Mouse (Mus musculus): ENCODE data around the gene Inpp5b. TPM values are rescaled to one million over a fixed set of nuclear protein-coding genes. Genes with fewer than 3 reads are reported as not detected.
"Not testable (repeated sequence)": the region's sequence is repeated elsewhere in the genome, so short reads cannot be mapped to it uniquely, and the experiment has no call there.

Gene Inpp5b
- total RNA-seq, 2 experiments from 2014 or later = 8.6 to 11.7 TPM

DNA sequence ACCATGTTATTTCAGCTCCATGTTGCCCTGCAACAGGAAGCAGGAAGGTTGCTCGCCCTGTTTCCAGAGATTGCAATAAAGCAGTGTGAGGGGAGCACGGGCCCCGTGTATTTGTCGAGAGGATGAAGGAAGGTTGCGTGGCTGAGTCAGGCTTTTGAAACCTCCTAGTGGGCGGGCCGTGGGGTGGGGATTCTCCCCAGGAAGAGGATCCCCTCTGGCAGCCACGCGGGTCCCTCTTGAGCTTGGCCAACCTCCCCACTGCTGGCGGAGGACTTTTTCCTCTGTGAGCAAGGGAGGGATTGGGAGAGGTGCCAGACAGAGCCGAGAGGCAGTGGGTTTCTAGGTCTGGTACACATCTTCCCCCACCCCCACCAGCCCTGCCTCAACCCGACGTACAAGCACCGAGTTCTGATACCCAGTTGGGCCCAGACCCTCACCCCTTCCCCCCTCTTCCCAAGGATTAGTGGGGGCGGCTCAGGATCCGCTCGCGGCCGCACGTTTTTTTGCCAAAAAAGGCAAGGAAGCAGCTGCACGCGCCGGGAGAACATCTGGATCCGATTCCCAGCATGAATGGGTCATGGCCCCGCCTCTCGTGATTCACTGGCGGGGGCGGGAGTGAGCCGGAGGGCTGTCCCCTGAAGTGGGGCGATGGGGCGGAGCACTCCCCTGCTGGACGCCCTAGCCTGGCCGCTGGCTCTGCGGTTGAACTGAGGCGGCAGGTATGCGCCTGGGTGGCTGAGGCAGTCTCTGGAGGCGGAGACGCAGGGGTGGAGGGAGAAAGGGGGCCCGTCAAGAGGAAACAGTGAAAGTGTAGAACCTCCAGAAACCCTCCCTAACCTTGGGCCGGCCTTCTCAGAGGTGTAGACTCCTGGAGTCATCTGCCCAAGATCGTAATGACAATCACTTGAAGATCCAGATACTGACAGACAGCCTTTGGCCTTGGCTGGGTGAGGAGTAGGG, 32.9 kb upstream of the Inpp5b start:
- intact Hi-C loops (cut with DNase I) = no loop called here
- peak; percentile 88 to 91 for DNase-seq

DNA sequence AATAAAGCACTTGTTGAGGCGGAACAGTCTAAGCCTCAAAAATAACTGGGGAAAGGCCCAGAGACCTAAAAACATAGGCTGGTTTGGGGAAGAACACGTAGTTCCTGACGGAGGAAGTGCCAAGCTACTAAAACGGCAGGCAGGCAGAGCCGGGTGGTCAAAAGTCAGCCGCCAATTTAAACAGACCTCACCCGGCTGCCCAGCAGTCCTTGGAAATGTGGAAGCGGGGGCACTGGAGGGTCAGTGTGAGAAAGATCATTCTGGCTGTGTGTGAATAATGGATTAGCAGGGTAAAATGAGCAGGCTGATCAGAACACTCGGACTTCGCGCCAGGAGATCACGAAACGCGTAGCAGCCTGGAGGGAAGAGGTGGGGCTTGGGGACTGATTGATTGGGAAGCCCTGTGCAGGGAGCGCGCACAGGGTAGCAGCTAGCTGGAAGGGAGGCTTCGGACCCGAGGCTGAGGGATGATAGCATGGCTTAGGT, 31.6 kb upstream of the Inpp5b start:
- intact Hi-C loops (cut with DNase I) = loop anchor here (2.0 kb wide), 1 partner anchor 27 kb away; no protein-coding TSS in a partner anchor
- peak; percentile 48 to 54 for DNase-seq

DNA sequence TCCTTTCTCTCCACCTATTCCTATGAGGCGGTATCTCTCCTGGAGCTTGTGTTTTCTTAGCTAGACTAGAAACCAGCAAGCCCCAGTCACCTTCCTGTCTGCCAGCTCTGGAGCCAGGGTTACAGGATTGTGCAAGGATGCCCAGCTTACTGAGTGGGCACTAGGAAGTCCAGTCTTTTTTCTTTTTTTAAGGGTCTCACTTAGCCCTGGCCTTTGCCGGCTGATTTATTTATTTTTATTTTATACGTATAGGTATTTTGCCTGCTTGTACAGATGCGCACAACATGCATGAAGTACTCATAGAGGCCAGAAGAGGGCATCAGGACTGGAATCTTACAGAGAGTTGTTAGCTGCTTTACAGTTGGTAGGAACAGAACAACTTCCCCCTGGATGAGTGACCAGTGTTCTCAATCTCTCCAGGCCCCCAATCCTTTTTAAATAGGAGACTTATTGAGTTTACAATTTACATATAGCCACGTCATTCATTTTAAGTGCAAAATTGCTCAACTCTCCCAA, 30.8 kb upstream of the Inpp5b start:
- intact Hi-C loops (cut with DNase I) = loop anchor here (2.0 kb wide), 1 partner anchor 28 kb away; no protein-coding TSS in a partner anchor
- peak; percentile 37 to 44 for DNase-seq

DNA sequence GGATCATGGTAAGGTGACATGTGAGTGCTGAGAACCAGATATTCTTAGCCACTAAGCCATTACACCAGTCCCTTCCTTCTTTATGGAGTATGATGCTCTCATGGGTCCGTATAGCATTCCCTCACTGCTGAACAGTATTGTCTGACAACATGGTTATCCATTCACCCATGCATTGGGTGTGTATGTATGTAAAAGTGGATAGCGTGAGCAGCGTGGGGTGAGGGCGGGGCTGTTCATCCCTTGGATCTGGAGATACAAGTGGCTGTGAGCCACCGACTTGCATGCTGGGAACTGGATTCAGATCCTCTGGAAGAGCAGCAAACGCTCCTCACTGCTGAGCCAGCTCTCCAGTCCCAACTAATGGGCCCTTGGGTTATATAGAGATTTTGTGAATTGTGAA, 29.0 kb upstream of the Inpp5b start:
- intact Hi-C loops (cut with DNase I) = no loop called here
- DNase-seq = no peak

DNA sequence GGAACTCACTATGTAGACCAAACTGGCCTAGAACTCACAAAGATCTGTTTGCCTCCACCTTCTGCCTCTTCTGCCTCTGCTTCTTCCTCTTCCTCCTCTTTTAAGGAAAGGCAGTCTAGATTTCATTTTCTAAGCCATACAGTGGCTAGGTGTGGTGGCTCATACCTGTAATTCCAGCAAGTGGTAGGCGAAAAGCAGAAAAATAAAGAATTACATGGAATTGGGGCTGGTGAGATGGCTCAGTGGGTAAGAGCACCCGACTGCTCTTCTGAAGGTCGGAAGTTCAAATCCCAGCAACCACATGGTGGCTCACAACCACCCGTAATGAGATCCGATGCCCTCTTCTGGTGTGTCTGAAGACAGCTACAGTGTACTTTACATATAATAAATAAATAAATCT, 27.8 kb upstream of the Inpp5b start:
- intact Hi-C loops (cut with DNase I) = loop anchor here (1.0 to 2.0 kb wide), 2 partner anchors 88 to 133 kb away; partner anchors contain the start of gene Mtf1
- DNase-seq = not testable (repeated sequence)

DNA sequence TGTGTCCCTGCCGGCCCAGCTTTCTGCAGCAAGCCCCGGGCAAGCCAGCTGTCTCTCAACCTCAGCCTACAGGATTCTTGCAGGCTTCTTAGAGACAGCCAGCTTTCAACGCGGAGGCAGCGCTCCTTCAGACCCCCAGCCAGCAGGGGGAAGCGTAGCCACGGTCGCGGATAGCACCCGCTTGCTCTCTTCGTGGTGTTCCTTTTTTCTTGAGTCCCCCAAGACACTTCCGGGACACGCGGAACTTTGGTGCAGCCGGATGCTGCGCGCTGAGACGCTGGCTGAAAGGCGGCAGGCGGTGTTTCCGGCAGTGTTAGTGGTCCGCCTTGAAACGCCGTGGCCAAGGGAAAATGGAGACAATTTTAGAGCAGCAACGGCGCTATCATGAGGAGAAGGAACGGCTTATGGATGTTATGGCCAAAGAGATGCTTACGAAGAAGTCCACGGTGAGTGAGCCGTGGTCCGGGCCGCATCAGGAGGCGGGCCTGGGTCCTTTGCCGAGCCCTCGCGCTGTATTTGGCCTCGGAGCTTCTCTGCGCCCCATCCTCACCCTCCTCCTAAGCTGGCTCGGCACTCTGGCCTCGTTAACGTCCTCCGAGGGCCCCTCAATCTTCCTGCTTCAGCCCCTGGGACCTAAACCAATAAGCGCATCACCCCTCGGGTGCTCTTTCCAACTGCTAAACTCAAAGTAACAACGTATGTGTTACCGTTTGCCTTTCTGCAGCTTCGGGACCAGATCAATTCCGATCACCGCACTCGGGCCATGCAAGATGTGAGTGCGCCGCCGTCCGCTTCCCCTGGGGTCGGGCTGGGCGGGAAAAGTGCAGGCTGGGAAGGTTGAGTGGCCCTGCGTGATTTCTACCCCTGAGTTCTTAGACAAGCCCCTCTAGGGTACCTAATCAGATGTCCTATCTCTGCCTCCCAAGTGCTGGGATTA, 26.8 kb upstream of the Inpp5b start, which contains the start of gene Sf3a3:
Gene Sf3a3, plus strand, starts transcription at position 232 of the 937 bp plus-strand sequence.
- intact Hi-C loops (cut with DNase I) = loop anchor here (1.0 to 2.0 kb wide), 2 partner anchors 87 to 132 kb away; partner anchors contain the start of gene Mtf1

DNA sequence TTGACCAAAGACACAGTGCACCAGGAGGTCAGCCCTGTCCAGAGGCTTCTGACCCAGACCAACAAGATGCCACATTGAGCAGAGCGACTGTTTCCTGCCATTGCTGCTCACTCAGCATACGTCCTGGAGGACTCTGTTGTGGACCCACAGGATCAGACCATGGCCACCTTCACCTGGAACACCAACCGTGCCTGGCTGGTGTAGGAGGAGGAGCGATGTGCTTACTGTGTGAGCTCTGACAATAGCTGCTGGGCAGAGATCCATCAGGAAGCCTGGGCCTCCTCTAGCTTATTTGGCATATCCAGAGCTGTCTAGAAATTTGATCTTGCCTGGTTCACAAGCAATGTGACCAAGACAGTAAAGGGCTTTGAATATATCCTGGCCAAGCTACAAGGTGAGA, 22.5 kb upstream of the Inpp5b start:
- DNase-seq = no peak
- intact Hi-C loops (cut with DNase I) = no loop called here

More for the DNA sequence above, 26.8 kb upstream of the Inpp5b start, which contains the start of gene Sf3a3:
- peak; percentile 96 for DNase-seq

DNA sequence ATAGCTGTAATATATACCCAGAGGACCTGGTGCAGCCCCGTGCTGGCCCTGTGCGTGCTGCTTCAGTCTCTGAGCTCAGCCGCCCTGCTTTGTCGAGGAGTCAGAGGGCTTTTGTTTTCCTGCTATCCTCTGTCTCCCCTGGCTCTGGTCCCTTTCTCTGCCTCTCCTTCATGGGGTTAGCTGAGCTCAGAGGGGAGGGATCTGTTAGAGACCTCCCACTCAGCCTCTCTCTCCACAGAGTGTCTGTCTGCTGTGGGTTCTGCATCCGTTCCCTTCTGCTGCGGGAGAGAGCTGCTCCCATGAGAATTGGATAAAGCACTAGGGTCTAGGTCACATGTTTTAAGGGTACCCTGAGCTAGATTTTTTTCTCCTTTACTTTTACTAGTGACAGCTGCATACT, 15.5 kb upstream of the Inpp5b start:
- no peak for DNase-seq
- intact Hi-C loops (cut with DNase I) = no loop called here

DNA sequence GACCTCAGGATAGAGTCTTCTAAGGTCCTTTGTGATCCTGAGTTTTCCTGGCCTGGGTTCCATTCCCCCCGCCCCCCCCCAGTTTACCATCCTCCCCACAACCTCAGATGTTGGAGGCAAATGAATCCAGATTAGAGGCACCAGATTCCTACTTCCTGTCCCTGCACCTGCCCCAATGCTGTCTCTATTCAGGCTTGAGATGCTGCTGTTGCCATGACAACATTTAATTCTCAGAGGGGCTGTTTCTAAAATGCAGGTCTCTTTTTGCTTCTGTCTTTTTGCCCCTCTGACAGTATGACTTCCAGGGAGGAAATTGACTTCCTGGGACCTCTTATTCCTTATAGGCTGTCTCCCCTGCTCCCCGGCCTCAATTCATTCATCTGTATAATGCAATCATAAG, 4.7 kb upstream of the Inpp5b start:
- intact Hi-C loops (cut with DNase I) = no loop called here
- DNase-seq = no peak

DNA sequence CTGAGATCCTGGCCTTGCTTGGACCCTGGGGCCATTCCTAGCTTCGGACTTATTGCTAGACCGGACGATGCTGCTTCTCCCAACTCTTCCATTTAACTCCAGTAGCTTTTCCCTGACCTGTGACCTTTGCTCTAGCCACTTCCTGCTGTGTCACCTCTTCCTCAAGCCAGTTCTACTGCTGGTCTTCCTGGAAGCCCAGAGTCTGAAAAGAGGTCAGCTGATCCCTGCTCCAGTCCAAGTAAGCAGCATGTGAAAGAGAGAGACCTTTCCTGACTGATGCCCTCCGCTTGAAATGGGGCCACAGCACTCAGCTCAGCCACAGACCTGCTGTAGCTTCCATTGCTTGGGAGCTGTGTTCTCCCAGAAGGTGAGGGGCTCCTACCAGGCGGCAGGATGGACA, 4.2 kb upstream of the Inpp5b start:
- no peak for DNase-seq

DNA sequence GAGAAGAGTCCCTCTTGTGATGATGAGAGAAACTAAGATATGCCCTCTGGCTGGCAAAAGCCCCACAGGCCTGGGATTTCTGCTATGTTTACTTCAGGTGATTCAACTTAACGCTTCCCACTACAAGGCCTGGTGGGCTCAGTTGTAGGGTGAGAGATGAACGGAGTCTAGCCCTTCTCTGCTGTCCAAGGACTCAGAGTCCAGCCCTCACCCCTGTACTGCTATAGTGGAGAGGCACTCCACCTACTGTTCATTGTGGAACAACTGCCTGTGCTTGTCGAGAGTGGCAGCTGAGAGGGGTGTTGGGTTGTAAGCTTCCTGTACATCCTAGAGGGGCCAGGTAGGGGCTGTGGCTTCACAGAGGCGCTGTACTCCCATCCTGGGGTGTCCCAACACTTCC, 3.6 kb upstream of the Inpp5b start:
- intact Hi-C loops (cut with DNase I) = no loop called here
- DNase-seq = no peak

More for the DNA sequence above, 4.2 kb upstream of the Inpp5b start:
- intact Hi-C loops (cut with DNase I) = no loop called here

DNA sequence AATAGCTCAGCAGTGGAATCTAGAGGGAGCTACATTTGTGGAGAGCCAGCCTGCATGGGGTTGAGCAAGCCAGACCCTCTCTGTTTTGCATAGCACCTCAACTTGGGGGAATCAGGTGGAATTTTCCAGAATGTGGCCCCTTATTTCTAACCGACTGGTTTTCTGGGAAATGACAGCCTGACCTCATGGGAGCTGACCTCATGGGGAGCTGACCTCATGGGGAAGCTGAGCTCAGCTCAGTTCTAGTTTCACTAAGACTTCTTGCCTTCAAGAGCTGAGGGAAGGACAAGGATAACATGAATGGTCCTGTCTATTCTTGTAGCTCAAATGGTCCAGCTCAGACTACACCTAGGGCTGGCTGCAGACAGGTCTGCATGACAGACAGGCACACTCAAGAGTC, 2.9 kb upstream of the Inpp5b start:
- no peak for DNase-seq
- intact Hi-C loops (cut with DNase I) = no loop called here

DNA sequence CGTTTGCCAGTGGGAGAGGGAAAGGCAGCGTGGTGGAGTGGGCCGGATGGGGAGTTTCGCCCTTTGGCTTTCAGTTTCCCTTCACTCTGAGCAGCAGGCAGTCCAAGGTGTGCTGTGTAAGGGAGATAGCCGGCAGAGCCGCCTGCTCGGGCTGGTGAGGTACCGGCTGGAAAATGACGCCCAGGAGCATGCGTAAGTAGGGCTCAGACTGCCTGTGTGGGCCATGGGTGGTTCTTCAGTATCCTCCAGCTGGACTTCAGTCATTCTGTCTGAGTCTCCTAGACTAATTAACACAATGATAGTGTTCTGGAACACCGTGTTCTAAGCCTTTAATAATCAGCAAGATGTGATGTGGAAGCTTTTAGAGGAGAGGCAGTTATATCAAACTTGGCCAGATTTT, 1.2 kb downstream of the Inpp5b start:
- intact Hi-C loops (cut with DNase I) = no loop called here
- no peak for DNase-seq

DNA sequence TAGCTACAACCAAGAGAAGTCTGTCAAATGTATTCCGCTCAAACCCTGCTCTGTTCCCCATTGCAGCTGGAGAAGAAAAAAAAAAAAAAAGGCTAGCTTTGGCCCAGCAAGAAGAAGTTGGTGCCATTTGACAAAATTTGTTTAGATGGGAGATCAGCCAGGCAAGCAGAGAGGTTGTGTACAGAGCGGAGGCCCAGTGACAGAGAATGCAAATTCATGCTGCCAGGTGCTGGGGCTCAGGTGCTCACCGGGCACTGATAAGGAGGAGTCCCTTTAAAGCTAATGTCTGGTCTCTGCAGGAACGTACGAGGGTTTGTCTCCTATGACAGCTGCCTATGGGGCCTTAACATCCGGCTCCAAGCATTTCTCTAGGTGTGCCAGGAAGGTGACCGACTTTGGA, 4.9 kb downstream of the Inpp5b start:
- no peak for DNase-seq

DNA sequence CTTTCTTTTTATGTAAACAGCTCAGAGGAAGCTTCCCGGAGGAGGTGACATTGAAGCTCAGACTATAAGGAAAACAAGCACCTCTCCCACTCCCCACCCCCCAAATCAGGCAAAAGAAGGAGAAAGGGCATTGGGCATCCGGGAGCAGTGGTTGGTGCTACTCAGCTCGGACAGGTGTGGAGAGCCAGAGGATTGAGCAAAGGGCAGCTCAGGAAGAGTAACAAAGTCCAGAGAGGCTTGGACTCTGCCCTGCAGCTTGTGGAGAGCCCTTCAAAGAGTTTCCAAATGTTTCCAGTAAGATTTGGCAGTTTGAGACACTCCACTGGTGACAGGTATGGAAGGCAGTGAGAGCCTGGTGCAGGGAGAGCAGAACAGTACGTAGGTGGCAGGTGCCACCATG, 6.2 kb downstream of the Inpp5b start:
- intact Hi-C loops (cut with DNase I) = no loop called here
- no peak for DNase-seq

More for the DNA sequence above, 4.9 kb downstream of the Inpp5b start:
- intact Hi-C loops (cut with DNase I) = no loop called here

DNA sequence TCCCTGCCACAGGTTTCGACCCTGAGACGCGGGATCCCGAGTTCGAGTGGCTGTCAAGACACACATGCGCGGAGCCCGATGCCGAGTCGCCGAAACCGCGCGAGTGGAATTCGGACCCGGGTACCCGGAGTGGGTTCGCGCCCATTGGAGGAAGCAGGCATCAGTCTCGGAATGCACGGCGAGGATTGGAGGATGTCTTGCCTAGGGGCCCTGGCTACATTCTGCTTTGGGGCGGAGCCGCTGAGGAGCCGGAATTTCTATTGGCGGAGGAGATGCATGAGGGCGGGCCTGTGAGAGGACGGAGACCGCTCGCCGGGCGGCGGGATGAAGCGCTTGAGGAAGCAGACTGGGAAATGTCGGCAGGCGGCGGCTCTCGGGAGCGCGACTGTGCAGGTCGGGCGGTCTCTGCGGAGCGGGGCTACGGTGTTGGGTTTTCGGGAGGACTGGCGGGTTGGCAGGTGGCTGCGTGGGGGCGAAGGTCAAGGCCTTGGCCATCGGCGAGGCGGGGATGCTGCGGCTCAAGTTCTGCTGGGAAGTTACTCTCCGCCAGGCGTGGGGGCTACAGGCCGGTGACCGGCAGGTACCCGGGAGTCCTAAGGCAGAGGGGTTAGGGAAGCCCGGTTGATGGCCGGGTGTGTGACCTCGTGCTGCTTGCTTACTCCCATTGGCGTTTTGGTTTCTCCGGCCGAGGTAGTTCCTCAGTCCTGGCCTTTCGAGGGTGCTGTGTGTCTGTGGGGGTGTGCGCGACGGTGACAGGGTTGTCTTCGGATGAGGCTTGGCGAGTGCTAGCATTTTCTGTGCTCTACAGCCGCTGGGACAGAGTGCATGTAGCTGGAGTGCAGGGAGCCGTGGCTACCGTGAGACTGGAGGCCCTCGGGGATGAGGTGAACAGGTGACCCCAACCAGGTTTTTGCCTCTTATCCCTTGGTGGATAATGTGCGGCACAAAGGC, 9.9 kb downstream of the Inpp5b start:
- DNase-seq = peak; percentile 98 to 99
- intact Hi-C loops (cut with DNase I) = no loop called here

DNA sequence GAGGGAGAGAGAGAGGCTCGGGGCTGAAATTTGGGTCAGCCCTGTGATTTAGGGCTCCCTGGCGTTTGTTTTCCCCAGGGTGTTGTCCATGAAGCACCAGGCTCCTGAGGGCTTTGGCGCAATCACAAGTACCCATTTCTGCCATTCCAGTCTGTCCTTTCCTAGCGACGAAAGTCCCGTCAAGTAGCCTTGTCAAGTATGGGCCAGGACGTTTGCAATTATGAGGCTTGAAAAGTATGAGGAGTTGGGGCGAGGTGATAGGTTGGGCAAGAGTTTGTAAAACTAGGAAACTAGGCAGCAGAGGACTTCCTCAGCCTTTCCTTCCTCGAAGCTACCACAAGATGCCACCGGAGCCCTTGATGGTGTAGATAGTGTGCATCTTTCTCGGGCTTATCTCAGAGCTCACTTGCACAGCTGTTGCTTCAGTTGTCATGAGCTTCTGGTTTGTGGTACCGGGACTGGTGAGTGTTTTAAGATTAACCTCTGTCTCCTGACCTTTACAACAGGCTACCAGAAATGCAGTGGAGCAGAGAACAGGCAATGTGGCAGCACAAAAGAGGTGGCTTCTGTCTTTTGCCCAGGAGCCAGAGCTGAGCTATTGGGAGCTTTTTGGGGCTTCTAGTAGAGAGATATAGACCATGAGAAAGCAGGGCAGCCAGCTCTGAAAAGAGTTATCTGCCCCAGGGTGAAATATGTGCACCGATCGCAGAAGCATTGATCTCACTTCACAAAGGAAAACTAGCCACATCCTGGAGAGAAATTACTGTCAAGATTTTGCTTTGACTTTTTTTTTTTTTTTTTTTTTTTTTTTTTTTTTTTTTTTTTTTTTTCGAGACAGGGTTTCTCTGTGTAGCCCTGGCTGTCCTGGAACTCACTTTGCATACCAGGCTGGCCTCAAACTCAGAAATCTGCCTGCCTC, 10.9 kb downstream of the Inpp5b start:
- intact Hi-C loops (cut with DNase I) = no loop called here
- no peak for DNase-seq

DNA sequence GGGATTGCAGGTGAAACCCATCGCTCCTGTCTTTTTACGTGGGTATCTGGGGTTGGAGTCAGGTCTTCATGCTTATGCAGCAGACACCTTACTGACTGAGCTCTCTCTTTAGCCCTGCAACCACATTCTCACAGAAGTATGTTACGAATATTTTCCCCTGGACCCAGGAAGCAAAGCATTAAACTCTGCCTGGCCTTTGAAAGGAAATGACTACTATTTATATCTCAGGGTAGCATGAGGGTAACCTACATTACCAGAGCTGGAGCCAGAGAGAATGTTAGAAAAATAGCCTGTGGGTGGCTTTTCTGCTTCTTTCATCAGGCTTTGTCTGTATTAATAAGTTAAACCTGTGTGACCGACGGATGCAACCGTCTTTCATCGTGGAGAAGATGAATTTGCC, 13.9 kb downstream of the Inpp5b start:
- DNase-seq = no peak
- intact Hi-C loops (cut with DNase I) = no loop called here

Data from heart, postnatal 36 days (tissue).